Mouse (Mus musculus) left cerebral cortex, adult 8-10 months (tissue): ENCODE measurements around the gene Gm20814. TPM values are rescaled to one million over a fixed set of nuclear protein-coding genes. Genes with fewer than 3 reads are reported as not detected.
"Not testable (repeated sequence)": the region's sequence is repeated elsewhere in the genome, so short reads cannot be mapped to it uniquely, and the experiment has no call there.

Experiments
- DNase-seq, 2 experiments: peaks; one replicate each; pipeline ENCODE4 v3.0.0; 2022; ENCODE audit warnings: low spot score in 2 of 2
- total RNA-seq, 4 experiments: library from RNA; stranded (reverse); gene quantifications; 2 replicates each; pipeline ENCODE4 v1.2.4; 2022

The Gm20814 gene
- not detected for total RNA-seq

DNA sequence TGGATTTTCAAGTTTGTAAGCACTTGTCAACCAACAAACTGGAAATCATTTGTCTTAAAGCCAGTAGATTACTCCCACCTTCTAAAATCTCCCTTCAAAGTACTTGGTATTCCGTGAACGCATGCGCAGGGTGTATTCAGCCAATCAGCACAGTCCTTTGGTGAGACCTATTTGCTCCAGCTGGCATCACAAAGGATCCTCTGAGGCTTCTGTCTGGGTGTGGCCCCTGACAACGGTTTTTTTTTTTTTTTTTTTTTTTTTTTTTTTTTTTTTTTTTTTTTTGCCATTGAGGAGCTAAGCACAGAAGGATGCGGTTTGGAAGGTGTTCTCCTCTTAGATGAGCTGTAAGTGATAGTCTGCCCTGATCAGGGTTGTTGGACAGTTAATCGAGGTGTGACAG, at the start of gene Gm20814:
Gene Gm20814 (plus strand): TSS at position 301 of the 400 bp plus-strand sequence.
- not testable (repeated sequence) for DNase-seq
